Mouse (Mus musculus) forebrain, embryonic 10.5 days (tissue): ENCODE measurements around the gene Mical3. TPM values are rescaled to one million over a fixed set of nuclear protein-coding genes. Genes with fewer than 3 reads are reported as not detected.

Experiments
- DNase-seq: peaks from one replicate; pipeline ENCODE4 v3.0.0-alpha.2; 2017; ENCODE audit warnings: low spot score; ENCODE audit errors: extremely low spot score
- H3K27ac ChIP-seq: fragments of 300-500 bp; sonication (generic); 2 replicates; pipeline ENCODE4 v1.5.1; 2016; ENCODE audit warnings: mild to moderate bottlenecking
- H3K27me3 ChIP-seq: fragments of 300-500 bp; sonication (generic); 2 replicates; pipeline ENCODE4 v1.6.1; 2016; ENCODE audit warnings: mild to moderate bottlenecking; ENCODE audit not compliant: poor library complexity, severe bottlenecking
- H3K36me3 ChIP-seq: fragments of 300-500 bp; sonication (generic); replicated peaks from 2 replicates; pipeline ENCODE4 v1.6.1; 2016; ENCODE audit warnings: mild to moderate bottlenecking, moderate library complexity
- H3K4me1 ChIP-seq: fragments of 300-500 bp; sonication (generic); 2 replicates; pipeline ENCODE4 v1.6.1; 2016
- H3K4me3 ChIP-seq: fragments of 300-500 bp; sonication (generic); 2 replicates; pipeline ENCODE4 v1.5.1; 2016; ENCODE audit warnings: mild to moderate bottlenecking, moderate library complexity
- H3K9me3 ChIP-seq: fragments of 300-500 bp; sonication (generic); 2 replicates; pipeline ENCODE4 v1.6.1; 2016; ENCODE audit warnings: mild to moderate bottlenecking, moderate library complexity
- WGBS: fragments of 180-500 bp; shearing (Covaris S2); methylation state at CpG from one replicate; pipeline ENCODE4 v1.1.7; 2016; 5-methylcytosine and 5-hydroxymethylcytosine counted together
- polyA plus RNA-seq: library from polyadenylated mRNA; unstranded; fragments of >200 nt; fragmentation: Nextera tagmentation; extraction: Ambion mirVana; gene quantifications from 2 replicates; pipeline ENCODE4 v1.2.1, GENCODE M21; 2016

Gene Mical3
- polyA plus RNA-seq, 1 experiment from 2014 or later, result 9.0 TPM

DNA sequence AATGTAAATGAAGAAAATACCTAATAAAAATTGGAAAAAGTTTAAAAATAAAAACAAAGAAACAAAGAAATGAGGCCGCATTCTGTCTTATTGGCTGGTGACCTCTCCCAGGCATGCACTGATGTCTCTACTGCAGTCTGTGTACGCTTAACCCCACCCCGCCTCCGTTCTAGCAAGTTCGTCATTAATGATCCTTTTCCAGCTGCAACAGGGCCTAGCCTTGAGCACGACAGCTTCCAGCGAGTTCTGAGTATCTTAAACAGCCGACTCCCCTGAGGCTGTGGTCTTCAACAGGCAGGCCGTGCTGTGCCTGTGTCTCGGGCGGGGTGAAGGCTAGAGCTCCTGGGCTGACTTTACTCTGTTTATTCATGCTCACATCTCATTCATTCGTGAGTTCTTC is 154.7 kb downstream of the Mical3 start:
- no peak overlapping the region for H3K27ac ChIP-seq
- 87% methylated on average over 12 of the region's 12 CpGs for WGBS
- H3K27me3 ChIP-seq, result no peaks in the 10 kb centered on the region
- DNase-seq, result no peak
- no peak overlapping the region for H3K4me3 ChIP-seq
- H3K36me3 ChIP-seq, result peaks cover 29% of the 10 kb centered on the region
- H3K9me3 ChIP-seq, result no peaks in the 10 kb centered on the region
- H3K4me1 ChIP-seq, result peaks cover 18% of the 10 kb centered on the region

DNA sequence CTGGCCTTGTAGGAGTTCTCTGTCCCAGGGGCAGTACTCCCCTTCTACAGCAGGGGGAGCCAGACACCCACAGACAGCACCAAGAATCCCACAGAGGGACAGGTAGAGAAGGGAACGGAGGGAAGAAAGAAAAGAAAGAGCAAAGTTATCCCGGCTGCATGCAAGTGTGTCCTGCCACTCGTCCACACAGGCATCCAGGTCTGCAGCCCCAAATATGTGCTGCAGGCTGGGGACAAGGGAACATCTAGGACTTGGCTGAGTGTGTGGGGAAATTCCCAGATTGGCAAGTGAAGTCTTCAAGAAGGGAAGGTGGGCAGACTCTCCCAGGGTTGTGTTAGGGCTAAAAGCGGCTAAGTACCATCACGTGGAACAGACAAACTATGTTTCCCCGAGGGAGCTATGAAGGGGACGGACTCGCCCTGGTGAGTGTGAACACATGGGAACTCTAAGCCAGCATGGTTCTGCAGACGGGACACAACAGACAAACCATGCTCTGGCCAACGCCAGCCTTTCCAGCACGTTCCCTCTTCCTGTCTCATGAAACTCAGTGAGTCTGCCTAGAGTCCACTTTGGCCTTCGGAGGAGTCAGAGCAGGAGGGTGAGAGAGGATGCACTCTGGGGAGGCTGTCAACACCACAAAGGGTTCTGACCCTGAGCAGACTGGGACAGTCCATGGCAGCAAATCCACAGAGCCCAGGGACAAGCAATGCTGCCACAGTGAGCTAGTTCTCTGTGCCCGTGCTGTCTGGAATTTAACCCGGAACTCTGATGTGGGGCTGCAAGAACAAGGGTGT is 158.8 kb downstream of the Mical3 start:
- Histone ChIP-seq H3K4me1 (peaks cover 2% of the 10 kb centered on the region; the same call in 1 of the 2 replicates), H3K4me3 (no peak overlapping the region), H3K9me3 (no peaks in the 10 kb centered on the region), H3K36me3 (peaks cover 18% of the 10 kb centered on the region), H3K27ac (no peak overlapping the region), H3K27me3 (no peaks in the 10 kb centered on the region)
- 70% methylated on average over 14 of the region's 14 CpGs for WGBS
- DNase-seq, result peak; percentile 80

- WGBS, result 71% methylated on average over 8 of the region's 8 CpGs
- DNase-seq, result no peak
- no peaks in the 10 kb centered on the region for H3K27me3 ChIP-seq
- H3K4me1 ChIP-seq, result no peaks in the 10 kb centered on the region
- no peaks in the 10 kb centered on the region for H3K9me3 ChIP-seq
- no peak overlapping the region for H3K4me3 ChIP-seq
- peaks cover 18% of the 10 kb centered on the region for H3K36me3 ChIP-seq
- no peak overlapping the region for H3K27ac ChIP-seq
Measured at GRCm38 (mm10) chr6:120970939-120971796, 159.6 kb downstream of the Mical3 start.

DNA sequence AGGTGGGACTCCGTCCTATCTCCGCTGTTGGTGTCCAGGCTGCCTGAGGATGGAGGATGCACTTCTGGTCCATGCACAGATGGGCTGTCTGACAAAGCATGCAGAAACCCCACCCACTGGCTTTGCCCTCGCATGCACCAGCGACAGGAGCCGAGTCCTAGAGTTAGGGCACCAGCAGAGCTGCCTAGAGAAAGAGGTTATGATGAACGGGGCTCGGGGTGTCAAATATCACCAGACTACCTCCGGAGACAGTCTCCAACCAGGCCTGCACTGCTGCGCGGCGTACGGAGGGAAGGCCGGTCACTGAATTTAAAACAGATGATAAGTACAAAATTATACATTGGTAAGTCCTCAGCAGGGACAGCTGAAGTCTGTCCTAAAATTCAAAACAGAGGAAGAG is 165.0 kb downstream of the Mical3 start:
- H3K27me3 ChIP-seq, result no peaks in the 10 kb centered on the region
- peaks cover 13% of the 10 kb centered on the region for H3K36me3 ChIP-seq
- H3K4me3 ChIP-seq, result no peak overlapping the region
- H3K27ac ChIP-seq, result no peak overlapping the region
- no peak for DNase-seq
- 69% methylated on average over 13 of the region's 13 CpGs for WGBS
- H3K4me1 ChIP-seq, result peaks cover 3% of the 10 kb centered on the region; the same call in 1 of the 2 replicates
- H3K9me3 ChIP-seq, result no peaks in the 10 kb centered on the region

DNA sequence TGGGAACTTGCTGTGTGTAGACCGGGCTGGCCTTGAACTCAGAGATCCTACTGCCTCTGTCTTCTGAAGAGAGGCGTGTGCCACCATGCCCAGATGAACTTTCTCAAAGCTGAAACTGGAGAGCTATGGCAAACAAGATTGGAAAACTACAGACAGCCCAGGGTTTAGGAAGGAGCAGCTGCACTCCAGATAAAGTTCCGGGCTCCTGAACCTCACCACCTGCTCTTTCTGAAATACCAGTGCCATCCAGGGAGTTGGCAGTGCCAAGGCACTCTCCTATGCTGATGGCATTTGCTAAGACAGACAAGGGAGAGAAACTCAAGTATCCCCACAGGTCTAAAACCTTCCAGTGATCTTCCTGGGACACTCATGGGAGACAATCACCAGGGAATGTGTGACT is 166.6 kb downstream of the Mical3 start:
- no peaks in the 10 kb centered on the region for H3K27me3 ChIP-seq
- H3K9me3 ChIP-seq, result no peaks in the 10 kb centered on the region
- WGBS, result 95% methylated on average over 3 of the region's 3 CpGs
- no peak overlapping the region for H3K27ac ChIP-seq
- H3K4me3 ChIP-seq, result no peak overlapping the region
- H3K4me1 ChIP-seq, result peaks cover 3% of the 10 kb centered on the region; the same call in 1 of the 2 replicates
- DNase-seq, result no peak
- H3K36me3 ChIP-seq, result peaks cover 12% of the 10 kb centered on the region

DNA sequence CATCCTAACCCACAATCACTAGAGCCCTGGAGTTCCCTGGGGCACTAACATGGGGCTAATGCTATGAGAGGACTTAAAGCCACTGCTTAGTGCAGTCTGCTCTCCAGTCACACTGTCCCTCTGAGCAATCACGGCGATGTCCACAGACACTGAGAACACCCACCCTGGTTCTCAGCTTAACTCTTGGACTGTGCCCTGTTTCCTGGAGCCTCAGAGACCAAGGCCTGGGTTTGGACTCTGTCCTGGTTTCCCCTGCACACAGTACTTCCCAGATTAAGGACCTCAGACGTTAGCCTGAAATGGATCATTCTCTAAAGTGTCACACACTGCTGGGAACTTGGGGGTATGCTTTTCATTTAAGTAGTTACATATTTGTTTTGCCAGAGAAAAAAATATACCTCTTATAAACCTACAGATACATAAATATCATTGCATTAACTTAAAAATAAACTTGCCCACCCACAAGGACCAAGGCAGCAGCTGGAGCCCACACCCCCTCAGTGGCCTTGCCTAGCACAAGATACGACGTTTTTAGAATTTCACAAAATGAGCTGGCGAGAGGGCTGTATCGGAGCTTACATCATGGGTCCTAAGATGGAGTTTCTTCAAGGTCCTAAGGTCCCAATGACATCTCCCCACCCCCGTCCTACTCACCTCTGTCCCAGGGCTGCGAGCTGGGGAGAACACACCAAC is 170.3 kb downstream of the Mical3 start:
- Histone ChIP-seq H3K9me3 (no peaks in the 10 kb centered on the region), H3K4me3 (no peak overlapping the region), H3K36me3 (peaks cover 45% of the 10 kb centered on the region), H3K27ac (no peak overlapping the region), H3K27me3 (no peaks in the 10 kb centered on the region), H3K4me1 (no peaks in the 10 kb centered on the region; the same call in 1 of the 2 replicates)
- DNase-seq, result no peak
- WGBS, result 91% methylated on average over 9 of the region's 9 CpGs

DNA sequence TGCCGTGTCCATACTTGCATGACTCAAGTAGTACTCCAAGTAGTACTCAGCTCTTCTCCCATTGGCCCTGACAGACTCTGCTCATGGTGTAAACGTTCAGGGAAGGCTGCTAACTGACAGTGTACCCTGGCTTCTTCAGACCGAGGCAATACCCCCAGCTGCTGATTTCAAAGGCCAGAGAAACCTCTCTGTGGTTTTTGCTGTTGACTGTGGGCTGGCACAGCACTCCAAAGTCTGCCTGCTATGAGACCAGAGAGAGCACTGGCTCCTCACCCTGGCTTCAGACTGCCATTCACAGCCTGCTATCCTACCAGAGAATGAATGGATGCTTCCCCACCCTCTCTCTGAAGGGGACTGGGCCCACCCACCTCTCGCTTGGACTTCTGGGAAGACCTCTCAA is 173.5 kb downstream of the Mical3 start:
- H3K36me3 ChIP-seq, result peaks cover 52% of the 10 kb centered on the region
- H3K4me1 ChIP-seq, result no peaks in the 10 kb centered on the region
- WGBS, result 90% methylated on average over 4 of the region's 4 CpGs
- DNase-seq, result no peak
- H3K27me3 ChIP-seq, result no peaks in the 10 kb centered on the region
- H3K9me3 ChIP-seq, result no peaks in the 10 kb centered on the region
- H3K4me3 ChIP-seq, result no peak overlapping the region
- H3K27ac ChIP-seq, result no peak overlapping the region

GRCm38 (mm10) chr6:120956259-120957161 is 174.3 kb downstream of the Mical3 start:
- no peak overlapping the region for H3K27ac ChIP-seq
- H3K9me3 ChIP-seq, result no peaks in the 10 kb centered on the region
- H3K4me1 ChIP-seq, result no peaks in the 10 kb centered on the region
- H3K36me3 ChIP-seq, result peaks cover 58% of the 10 kb centered on the region
- H3K27me3 ChIP-seq, result no peaks in the 10 kb centered on the region
- H3K4me3 ChIP-seq, result no peak overlapping the region
- no peak for DNase-seq
- 94% methylated on average over 11 of the region's 11 CpGs for WGBS

- Histone ChIP-seq H3K4me1 (no peaks in the 10 kb centered on the region), H3K27ac (no peak overlapping the region), H3K27me3 (no peaks in the 10 kb centered on the region), H3K9me3 (no peaks in the 10 kb centered on the region), H3K4me3 (no peak overlapping the region), H3K36me3 (peaks cover 61% of the 10 kb centered on the region)
- DNase-seq, result no peak
- WGBS, result 85% methylated on average over 3 of the region's 3 CpGs
Measured at GRCm38 (mm10) chr6:120955215-120955614, 175.6 kb downstream of the Mical3 start.

- Histone ChIP-seq H3K9me3 (no peaks in the 10 kb centered on the region), H3K4me1 (no peaks in the 10 kb centered on the region), H3K27me3 (no peaks in the 10 kb centered on the region), H3K27ac (no peak overlapping the region), H3K36me3 (peaks cover 64% of the 10 kb centered on the region), H3K4me3 (no peak overlapping the region)
- 85% methylated on average over 8 of the region's 8 CpGs for WGBS
- DNase-seq, result no peak
Measured at GRCm38 (mm10) chr6:120954241-120954640, 176.6 kb downstream of the Mical3 start.

- Histone ChIP-seq H3K36me3 (peaks cover 52% of the 10 kb centered on the region), H3K4me3 (no peak overlapping the region), H3K27ac (no peak overlapping the region), H3K27me3 (no peaks in the 10 kb centered on the region), H3K9me3 (no peaks in the 10 kb centered on the region), H3K4me1 (no peaks in the 10 kb centered on the region)
- DNase-seq, result no peak
- WGBS, result 92% methylated on average over 6 of the region's 6 CpGs
Measured at GRCm38 (mm10) chr6:120952475-120952874, 178.3 kb downstream of the Mical3 start.

DNA sequence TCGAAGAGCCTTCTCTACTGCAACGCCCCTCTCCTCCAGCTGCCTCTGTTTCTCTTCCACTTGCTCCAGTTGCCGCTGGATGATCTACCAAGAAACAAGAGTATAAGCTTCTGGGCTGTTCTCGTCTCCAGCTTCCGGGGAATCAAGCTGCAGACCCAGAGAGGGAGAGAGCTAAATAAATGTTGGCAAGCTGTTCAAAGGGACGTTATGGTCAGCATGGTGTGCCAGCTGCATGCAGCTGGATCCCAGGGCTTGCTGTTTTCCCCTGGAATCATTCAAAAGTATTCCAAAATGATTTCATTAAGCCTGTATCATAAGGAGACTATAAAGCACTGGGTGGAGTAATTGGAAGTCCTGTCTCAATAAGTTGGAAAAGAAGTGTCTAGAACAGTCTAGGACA is 179.5 kb downstream of the Mical3 start:
- DNase-seq, result no peak
- Histone ChIP-seq H3K9me3 (no peaks in the 10 kb centered on the region), H3K27me3 (no peaks in the 10 kb centered on the region), H3K27ac (no peak overlapping the region), H3K4me3 (no peak overlapping the region), H3K36me3 (peaks cover 44% of the 10 kb centered on the region), H3K4me1 (no peaks in the 10 kb centered on the region)
- whole genome bisulfite sequencing, result 95% methylated on average over 6 of the region's 6 CpGs
